ENCODE assay signal across 9 mouse cellular contexts in the genomic region with DNA sequence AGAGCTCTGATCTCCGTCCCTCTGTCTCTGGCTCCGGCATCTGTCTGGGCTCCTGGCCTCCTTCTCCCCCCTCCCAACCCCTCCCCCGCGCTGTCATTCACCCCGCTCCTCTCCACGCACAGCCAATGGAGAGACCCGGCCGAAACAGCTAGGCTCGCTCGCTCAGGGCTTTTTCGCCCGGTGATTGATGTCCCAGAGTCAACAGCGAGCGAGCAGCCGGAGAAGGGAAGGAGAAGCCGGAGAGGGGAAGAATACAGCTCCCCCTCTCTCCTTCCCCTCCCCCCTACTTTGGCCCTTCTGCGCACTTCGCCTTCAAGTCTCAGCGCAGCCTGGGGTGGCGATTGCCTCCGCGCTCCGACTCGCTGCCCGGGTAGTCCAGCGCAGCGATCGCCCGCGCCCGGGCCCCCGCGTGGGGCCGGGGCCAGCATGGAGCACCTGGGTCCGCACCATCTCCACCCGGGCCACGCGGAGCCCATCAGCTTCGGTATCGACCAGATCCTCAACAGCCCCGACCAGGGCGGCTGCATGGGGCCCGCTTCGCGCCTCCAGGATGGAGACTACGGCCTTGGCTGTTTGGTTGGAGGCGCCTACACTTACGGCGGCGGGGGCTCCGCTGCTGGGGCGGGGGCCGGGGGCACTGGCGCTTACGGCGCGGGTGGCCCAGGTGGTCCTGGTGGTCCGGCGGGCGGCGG. TPM values are rescaled to one million over a fixed set of nuclear protein-coding genes. Genes with fewer than 3 reads are reported as not detected.
DNase-seq lines count a peak whose midpoint lies in the region; ATAC-seq lines count a peak whose summit lies in the region.
"Had no signal": no experiment of that assay in that cellular context is flagged by ENCODE, and none has a peak within 500 bp of the region (broad histone marks: within the 10 kb centered on the region; RNA-seq: fewer than 3 reads in every experiment).

TSS of gene Tlx1 (plus strand) at position 191 of the 692 bp plus-strand sequence.

- H3K9ac ChIP-seq in heart, embryonic 11.5 days (ENCODE audit: low read depth, low read length), result no peak within 1 kb of the TSS
- peak within 1 kb of the TSS; percentile 34 for H3K9ac ChIP-seq in midbrain, embryonic 12.5 days (replicated peaks)

- DNase-seq in heart, adult 11 months, result no peak
- DNase-seq in R1 (ENCODE audit: low read depth, low spot score), result peak; percentile 73
- DNase-seq in hindbrain, embryonic 10.5 days (ENCODE audit: low spot score), result peak; percentile 75
- no peak for DNase-seq in cerebellum, adult 11-12 months
- no peak for DNase-seq in urinary bladder, postnatal 25 days (ENCODE audit: low spot score)
- no peak for DNase-seq in B cell, adult 2 months

- peak within 1 kb of the TSS; percentile 57 for H3K4me2 ChIP-seq in heart, embryonic 11.5 days
- peak within 1 kb of the TSS; percentile 50 for H3K4me2 ChIP-seq in midbrain, embryonic 12.5 days (replicated peaks)

- no peak for ATAC-seq in heart, embryonic 11.5 days (replicated peaks; ENCODE audit: insufficient number of reproducible peaks, low FRiP score, low TSS enrichment)
- ATAC-seq in midbrain, embryonic 12.5 days (ENCODE audit: low FRiP score, low read depth), result no peak

- H3K27me3 ChIP-seq in heart, embryonic 11.5 days (ENCODE audit: control insufficient read depth, insufficient read depth, low read length), result peaks cover 96% of the 10 kb centered on the region
- H3K27me3 ChIP-seq in hindbrain, embryonic 10.5 days (ENCODE audit: insufficient read depth, poor library complexity, severe bottlenecking), result peaks cover 99% of the 10 kb centered on the region
- H3K27me3 ChIP-seq in midbrain, embryonic 12.5 days, result peaks cover 99% of the 10 kb centered on the region

- H3K27ac ChIP-seq in heart, embryonic 11.5 days (ENCODE audit: low read depth, low read length), result no peak within 1 kb of the TSS
- peak within 1 kb of the TSS; percentile 54 for H3K27ac ChIP-seq in hindbrain, embryonic 10.5 days
- H3K27ac ChIP-seq in midbrain, embryonic 12.5 days (replicated peaks), result no peak within 1 kb of the TSS

- peak within 1 kb of the TSS; percentile 43 for H3K4me3 ChIP-seq in heart, embryonic 11.5 days (ENCODE audit: low read depth, low read length)
- H3K4me3 ChIP-seq in hindbrain, embryonic 10.5 days, result peak within 1 kb of the TSS; percentile 44
- peak within 1 kb of the TSS; percentile 30 for H3K4me3 ChIP-seq in midbrain, embryonic 12.5 days
- H3K4me3 ChIP-seq: megakaryocyte, embryonic 14.5 days had no signal

- 0 out of 2 replicates have a peak, but pooled peaks cover 9% of the 10 kb centered on the region for H3K4me1 ChIP-seq in heart, embryonic 11.5 days (ENCODE audit: control insufficient read depth, insufficient read depth, low read length)
- peaks cover 45% of the 10 kb centered on the region for H3K4me1 ChIP-seq in hindbrain, embryonic 10.5 days (replicated peaks)
- H3K4me1 ChIP-seq in midbrain, embryonic 12.5 days, result peaks cover 12% of the 10 kb centered on the region

- WGBS in heart, embryonic 11.5 days (ENCODE audit: insufficient replicate concordance), result 1% methylated on average over 50 of the region's 61 CpGs
- under 1% methylated on average over 61 of the region's 61 CpGs for WGBS in hindbrain, embryonic 10.5 days
- under 1% methylated on average over 56 of the region's 61 CpGs for WGBS in midbrain, embryonic 12.5 days

- no peaks in the 10 kb centered on the region for H3K36me3 ChIP-seq in heart, embryonic 11.5 days (ENCODE audit: control insufficient read depth, insufficient read depth, low read length)
- no peaks in the 10 kb centered on the region for H3K36me3 ChIP-seq in hindbrain, embryonic 10.5 days
- no peaks in the 10 kb centered on the region for H3K36me3 ChIP-seq in midbrain, embryonic 12.5 days

- no peaks in the 10 kb centered on the region for H3K9me3 ChIP-seq in heart, embryonic 11.5 days (replicated peaks; ENCODE audit: control insufficient read depth, low read length)
- peaks cover 10% of the 10 kb centered on the region; the same call in 1 of the 2 replicates for H3K9me3 ChIP-seq in hindbrain, embryonic 10.5 days
- peaks cover 6% of the 10 kb centered on the region; the same call in 1 of the 2 replicates for H3K9me3 ChIP-seq in midbrain, embryonic 12.5 days

RNA-seq across cellular contexts. Expression of gene Tlx1, which starts in this region (rescaled TPM):
- polyA plus RNA-seq in heart, embryonic 11.5 days (2014; fragmentation: Nextera tagmentation; extraction: Ambion mirVana), result 0.45 and 1.0 TPM in 2 replicates
- 1.5 and 7.4 TPM in 2 replicates for polyA plus RNA-seq in hindbrain, embryonic 10.5 days (2016; fragmentation: Nextera tagmentation; extraction: Ambion mirVana)
- 0.48 and 0.75 TPM in 2 replicates for polyA plus RNA-seq in midbrain, embryonic 12.5 days (2016; fragmentation: Nextera tagmentation; extraction: Ambion mirVana)

Comparison
In these comparisons a context has a peak if more than half of its experiments do, and no peak if none do; other contexts are left out.
1. DNase-seq: peak in R1 (single experiment) and hindbrain, embryonic 10.5 days (single experiment); none in heart, adult 11 months (single experiment), cerebellum, adult 11-12 months (single experiment), urinary bladder, postnatal 25 days (single experiment) and B cell, adult 2 months (0 of 2).
2. Peak in every context shown above with its lines, with median percentiles within 50 percentile points of each other: H3K4me3 ChIP-seq.